Mouse (Mus musculus) T-helper 1 cell (primary cell): ENCODE results near the gene Clcc1.

Experiments
- in situ Hi-C: fragments of 300-600 bp; cut with MboI, MseI; formaldehyde crosslinking; loops from one replicate; pipeline ENCODE4 v1.15.1; 2025; ENCODE audit warnings: high pct_unique_total_duplicates

Gene Clcc1

GRCm38 (mm10) chr3:108702789-108703188 is 49.1 kb downstream of the Clcc1 start:
- in situ Hi-C loops = no loop called here

GRCm38 (mm10) chr3:108711296-108711695 is 57.6 kb downstream of the Clcc1 start:
- in situ Hi-C loops = no loop called here

DNA sequence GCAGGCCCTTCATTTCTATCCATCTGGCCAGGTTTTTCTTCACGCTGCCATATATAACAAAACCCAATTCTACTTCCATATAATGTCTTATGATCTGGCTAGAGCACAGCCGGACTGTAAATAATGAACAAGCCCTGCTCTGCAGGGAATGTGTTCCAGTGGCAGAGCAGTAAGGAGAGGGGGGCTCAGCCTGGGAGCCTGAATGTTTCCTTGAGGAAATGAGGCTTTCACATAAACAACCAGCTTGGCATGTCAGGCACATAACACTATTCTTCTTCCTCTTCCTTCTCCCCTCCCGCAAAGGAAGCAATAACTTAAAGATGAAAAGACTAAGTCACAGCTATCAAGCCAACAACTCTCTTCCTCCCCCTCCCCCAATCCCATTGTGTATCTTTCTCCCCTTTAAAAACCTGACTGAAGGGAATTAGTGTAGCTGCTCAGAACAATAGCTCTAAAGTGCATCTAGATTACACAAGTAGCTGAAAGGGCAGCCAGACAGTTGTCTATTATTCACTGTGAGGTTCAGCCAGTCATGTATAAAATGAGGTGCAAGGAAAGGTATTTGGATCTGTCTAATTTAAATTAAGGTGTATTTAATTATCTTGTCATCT is 59.5 kb downstream of the Clcc1 start:
- in situ Hi-C loops = no loop called here

DNA sequence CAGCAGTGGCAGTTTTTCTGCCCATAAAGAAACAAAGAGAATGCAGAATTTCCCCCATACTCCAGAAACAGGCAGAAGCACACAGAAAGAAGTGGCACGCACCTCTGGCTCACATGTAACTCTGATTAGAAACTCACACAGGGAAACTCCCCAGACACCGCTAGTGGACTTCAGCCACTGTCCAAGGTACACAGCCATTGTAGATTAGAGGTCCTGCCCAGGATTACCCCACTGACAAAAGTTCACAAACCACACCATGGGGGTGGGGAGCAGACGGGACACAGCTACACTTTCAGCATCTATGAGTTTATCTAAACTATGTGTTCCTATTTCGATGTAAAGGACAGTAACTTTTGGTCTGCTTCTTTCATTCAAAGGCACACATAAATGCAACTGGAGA is 61.1 kb downstream of the Clcc1 start:
- in situ Hi-C loops = no loop called here

DNA sequence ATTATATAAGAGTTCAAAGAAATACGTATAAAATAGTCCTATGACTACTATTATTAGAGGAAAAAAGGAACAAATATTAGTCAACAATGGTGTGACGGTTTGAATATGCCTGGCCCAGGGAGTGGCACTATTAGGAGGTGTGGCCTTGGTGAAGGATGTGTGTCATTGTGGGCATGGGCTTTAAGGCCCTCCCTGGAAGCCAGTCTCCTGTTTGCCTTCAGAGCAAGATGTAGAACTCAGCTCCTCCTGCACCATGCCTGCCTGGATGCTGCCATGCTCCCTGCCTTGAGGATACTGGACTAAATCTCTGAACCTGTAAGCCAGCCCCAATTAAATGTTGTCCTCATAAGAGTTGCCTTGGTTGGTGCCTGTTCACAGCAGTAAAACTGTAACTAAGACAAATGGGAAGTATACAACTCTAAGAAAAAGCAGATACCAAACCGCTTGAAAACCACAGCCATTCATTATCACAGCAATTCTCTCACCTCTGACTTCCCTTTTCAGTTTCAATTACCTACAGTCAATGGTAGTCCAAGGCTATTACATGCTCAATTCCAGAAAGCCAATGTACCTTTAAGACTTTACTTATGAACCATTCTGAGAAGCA is 64.3 kb downstream of the Clcc1 start:
- in situ Hi-C loops = no loop called here

- in situ Hi-C loops = no loop called here
These were observed 65.6 kb downstream of the Clcc1 start for GRCm38 (mm10) chr3:108719357-108719756.

GRCm38 (mm10) chr3:108719761-108720160 is 66.0 kb downstream of the Clcc1 start:
- in situ Hi-C loops = no loop called here

DNA sequence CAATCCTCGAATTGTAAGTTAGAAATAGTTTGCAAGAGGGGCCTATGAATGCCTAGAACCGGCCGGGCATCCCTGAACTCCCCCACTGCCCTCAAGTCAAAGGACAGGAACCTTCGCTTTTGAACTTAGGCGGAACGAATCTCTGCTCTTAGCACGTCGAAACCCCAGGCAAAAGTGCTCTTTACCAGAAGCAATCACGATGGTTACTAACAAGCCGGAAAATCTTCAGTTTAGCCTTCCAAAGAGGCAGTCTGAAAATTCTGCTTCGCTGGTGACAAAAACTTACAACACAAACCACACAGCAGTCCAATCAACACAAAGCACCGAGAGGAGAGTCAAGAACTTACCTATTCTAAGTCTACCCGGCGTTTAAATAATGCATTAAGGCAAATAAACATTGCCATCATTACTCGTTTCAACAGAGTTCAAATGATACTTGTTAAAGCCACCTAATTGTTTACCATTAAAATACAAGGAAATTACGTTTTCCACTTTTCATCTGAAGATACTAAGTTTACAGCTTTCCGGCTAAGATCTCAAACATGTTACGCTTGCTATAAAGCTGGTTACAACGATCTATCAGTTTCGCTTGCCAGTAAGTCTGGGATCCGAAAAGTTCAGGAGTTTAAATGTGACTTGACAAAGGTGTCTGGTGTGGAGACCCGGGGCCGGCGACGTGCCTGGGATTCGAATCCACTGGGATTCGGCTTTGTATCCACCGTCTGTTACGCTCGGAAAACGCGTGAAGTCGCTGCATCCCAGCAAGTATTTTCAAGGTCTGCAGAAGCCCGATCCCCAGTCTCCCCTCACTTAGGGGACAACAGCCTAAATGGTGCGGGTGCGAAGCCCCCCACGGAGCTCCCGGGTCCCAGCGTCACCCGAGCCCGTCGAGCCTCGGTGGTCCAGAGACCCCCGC is 67.6 kb downstream of the Clcc1 start:
- in situ Hi-C loops = no loop called here

DNA sequence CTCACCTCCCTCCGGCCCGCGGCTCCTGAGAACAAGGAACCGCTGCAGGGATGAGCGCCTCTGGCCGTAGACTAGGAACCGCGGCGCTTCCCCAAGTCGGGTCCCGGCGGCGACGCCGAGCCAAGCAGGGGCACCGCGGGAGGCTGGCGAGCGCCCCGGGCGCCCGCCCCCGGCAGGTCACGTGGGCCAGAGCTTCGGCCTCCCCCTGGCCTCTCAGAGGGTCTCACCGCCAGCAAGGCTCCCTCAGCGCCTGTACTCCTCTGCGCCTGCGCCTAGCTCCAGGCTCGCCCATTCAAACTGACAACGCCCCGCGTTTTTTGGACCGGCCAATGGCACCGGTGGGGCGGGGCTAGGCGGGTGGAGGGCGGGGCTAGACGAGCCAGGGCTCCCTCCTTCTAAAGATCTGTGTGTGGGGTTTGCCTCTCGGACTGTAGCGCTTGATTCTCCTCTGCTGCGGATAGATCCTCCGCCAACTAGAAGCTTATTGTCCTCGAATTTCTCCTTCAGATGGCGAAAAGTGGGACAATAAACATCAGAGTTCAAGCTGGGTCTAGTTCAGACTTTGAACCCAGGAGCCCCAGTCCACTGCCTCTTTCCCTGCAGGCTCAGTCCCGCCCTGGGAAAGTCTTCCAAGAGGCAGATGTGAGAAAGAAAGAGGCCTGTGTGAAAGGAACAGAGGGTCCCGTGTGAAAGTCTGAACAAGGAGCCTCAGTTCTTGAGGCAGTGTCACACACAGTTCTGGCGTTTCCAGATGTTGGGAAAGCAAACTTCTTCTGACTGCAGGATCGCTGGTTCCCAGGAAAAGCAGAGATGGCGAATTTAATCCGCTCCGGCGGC is 68.5 kb downstream of the Clcc1 start, which contains the start of gene Gpsm2:
TSS of gene Gpsm2 (minus strand) at position 274 of the 837 bp plus-strand sequence.
- in situ Hi-C loops = no loop called here

DNA sequence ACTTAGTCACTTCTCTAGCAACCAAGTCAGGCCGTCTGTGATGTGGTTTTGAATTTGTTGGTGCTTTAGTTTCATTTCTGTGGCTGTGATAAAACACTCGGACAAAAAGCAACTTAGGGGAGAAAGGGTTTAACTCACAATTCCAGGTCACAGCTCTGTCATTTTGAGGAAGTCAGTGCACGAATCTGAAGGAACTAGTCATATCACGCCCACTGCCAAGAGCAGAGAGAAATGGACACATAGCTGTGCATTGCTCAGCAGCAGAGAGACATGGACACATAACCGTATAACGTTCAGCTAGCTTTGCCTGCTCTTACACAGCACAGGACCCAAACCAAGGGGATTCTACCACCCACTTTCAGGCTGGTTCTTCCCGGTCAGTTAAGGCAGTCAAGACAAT is 72.7 kb downstream of the Clcc1 start:
- in situ Hi-C loops = no loop called here

GRCm38 (mm10) chr3:108727344-108727743 is 73.6 kb downstream of the Clcc1 start:
- in situ Hi-C loops = no loop called here

GRCm38 (mm10) chr3:108727776-108728175 is 74.1 kb downstream of the Clcc1 start:
- in situ Hi-C loops = no loop called here
